Mouse (Mus musculus): Measurements from ENCODE around the gene Igsf6.

DNA sequence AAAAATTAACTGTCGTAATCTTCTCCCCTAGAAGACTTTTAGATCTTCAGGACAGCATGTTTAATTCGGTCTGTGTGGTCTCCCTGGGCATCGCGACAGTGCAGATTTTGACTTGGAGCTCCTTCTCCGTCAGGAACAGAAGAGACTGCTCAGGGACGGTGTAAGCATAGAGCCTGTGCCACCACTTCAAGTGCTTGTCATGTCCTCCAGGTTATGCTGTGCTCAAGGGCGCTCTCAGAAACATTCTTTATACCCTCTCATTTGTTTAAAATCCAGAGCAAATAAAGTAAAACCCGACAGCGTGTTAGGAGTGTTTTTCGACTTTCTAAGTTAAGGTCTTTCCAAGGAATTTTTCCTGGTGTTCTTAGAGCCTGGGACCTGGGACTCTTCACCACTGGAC, 59.9 kb downstream of the Igsf6 start:
- no peak for TF ChIP-seq EP300 (IDR thresholded peaks at IDR 0.05; ENCODE audit: low read depth)
- TF ChIP-seq CTCF (IDR thresholded peaks at IDR 0.05; ENCODE audit: low read depth), result no peak
